Mouse (Mus musculus): ENCODE measurements around the gene Fkbp11.

DNA sequence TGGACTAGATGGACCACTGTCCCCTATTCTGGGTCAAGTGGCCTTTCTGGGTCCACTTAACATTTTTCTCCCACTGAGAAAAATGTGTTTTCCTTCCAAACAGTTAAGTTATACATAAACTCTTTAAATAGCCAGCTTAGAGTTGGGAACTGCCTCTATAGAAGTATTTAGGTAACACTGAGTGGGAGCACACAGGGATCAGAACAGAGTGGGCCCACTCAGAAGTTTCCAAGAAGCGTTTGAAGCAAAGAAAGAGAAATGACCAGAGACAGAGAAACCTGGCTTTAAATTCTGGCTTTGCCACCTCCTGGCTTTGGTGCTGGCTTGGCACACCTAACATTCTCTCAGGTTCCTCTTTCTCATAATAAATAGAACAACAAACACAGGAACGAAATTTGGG is 38.3 kb downstream of the Fkbp11 start:
- TF ChIP-seq POLR2A (IDR thresholded peaks at IDR 0.05; ENCODE audit: borderline replicate concordance, insufficient read depth, low read length) (no peak), CTCF (IDR thresholded peaks at IDR 0.05; ENCODE audit: borderline replicate concordance, insufficient read depth, low read depth, low read length) (no peak)
